Mouse (Mus musculus): ENCODE data around the gene Nnat. TPM values are rescaled to one million over a fixed set of nuclear protein-coding genes. Genes with fewer than 3 reads are reported as not detected.

Nnat gene
- polyA plus RNA-seq, 1 experiment from 2014 or later = 111 TPM

DNA sequence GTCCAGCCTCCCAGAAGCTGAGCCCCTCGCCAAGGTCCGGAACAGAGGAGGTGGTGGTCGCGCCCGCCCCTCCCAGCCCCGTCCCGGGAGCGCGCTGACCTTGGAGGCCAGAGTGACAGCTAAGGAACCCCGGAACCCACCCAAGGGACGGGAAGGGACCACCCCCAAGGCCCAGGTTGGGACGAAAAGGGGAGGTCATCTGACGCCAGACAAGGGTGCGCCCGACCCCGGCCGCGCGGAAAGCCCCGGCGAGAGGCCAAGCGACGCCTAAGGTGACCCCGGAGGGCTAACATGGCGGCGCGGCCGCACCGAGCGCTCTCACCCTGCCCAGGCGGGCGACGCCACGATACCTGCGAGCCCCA is 6.0 kb downstream of the Nnat start:
- no peak for TF ChIP-seq CTCF (IDR thresholded peaks at IDR 0.05; ENCODE audit: low read depth)
- ATAC-seq = no peak
- H3K9ac ChIP-seq (ENCODE audit: low read depth, low read length) = peak overlapping the region; percentile 86
- no peaks in the 10 kb centered on the region; the same call in 1 of the 2 replicates for H3K4me1 ChIP-seq (replicated peaks; ENCODE audit: control insufficient read depth, insufficient read depth, low read length)
- H3K27ac ChIP-seq (ENCODE audit: low read depth, low read length) = peak overlapping the region; percentile 89
- H3K4me3 ChIP-seq (ENCODE audit: low read depth, low read length) = peak overlapping the region; percentile 94
- H3K36me3 ChIP-seq (ENCODE audit: control insufficient read depth, insufficient read depth) = peaks cover 7% of the 10 kb centered on the region; the same call in 1 of the 2 replicates
- H3K27me3 ChIP-seq (replicated peaks; ENCODE audit: control insufficient read depth, insufficient read depth, low read length) = no peaks in the 10 kb centered on the region
- H3K9me3 ChIP-seq (ENCODE audit: control insufficient read depth) = no peaks in the 10 kb centered on the region
- under 1% methylated on average over 32 of the region's 35 CpGs for WGBS
- H3K4me2 ChIP-seq (replicated peaks; ENCODE audit: low read depth) = peak overlapping the region; percentile 81

DNA sequence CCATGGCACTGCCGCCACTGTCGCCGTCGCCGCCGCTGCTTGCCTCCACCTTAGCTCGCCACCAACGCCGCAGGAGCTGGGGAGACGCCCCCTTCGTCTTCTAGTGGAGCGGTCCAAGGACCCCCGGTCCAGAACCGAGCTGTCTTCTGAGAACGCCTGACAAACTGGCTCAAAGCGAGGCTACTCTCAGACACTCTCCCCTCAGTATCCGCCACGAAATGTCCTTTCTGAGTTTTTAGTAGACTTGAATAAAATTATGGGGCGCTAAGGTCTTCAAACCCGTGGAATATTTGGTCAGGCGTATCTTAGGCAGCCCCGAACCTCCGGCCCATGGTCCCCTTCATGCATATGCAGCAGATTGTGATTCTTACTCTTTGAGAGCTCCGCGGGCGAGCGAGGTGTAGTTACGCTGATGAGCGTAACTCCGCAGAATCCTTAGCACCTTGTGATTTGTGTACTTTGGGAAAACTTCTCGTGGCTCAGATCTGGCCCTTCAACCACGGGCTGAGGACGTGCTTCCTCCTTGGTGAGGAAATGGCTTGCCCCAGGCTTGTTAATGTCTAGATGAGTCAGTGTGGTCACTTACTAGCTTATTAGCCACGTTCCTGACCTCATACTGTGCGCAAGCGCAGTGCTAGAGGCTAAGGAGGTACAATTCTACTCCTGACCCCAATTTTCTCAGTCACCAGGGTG is 6.5 kb downstream of the Nnat start:
- Histone ChIP-seq H3K4me3 (ENCODE audit: low read depth, low read length) (peak overlapping the region; percentile 94), H3K4me2 (replicated peaks; ENCODE audit: low read depth) (peak overlapping the region; percentile 81), H3K4me1 (replicated peaks; ENCODE audit: control insufficient read depth, insufficient read depth, low read length) (no peaks in the 10 kb centered on the region; the same call in 1 of the 2 replicates), H3K27me3 (replicated peaks; ENCODE audit: control insufficient read depth, insufficient read depth, low read length) (no peaks in the 10 kb centered on the region), H3K27ac (ENCODE audit: low read depth, low read length) (peak overlapping the region; percentile 89), H3K36me3 (ENCODE audit: control insufficient read depth, insufficient read depth) (peaks cover 4% of the 10 kb centered on the region; the same call in 1 of the 2 replicates), H3K9me3 (ENCODE audit: control insufficient read depth) (no peaks in the 10 kb centered on the region), H3K9ac (ENCODE audit: low read depth, low read length) (peak overlapping the region; percentile 86)
- TF ChIP-seq CTCF (IDR thresholded peaks at IDR 0.05; ENCODE audit: low read depth) = no peak
- ATAC-seq = peak; percentile 82
- under 1% methylated on average over 36 of the region's 36 CpGs for WGBS

DNA sequence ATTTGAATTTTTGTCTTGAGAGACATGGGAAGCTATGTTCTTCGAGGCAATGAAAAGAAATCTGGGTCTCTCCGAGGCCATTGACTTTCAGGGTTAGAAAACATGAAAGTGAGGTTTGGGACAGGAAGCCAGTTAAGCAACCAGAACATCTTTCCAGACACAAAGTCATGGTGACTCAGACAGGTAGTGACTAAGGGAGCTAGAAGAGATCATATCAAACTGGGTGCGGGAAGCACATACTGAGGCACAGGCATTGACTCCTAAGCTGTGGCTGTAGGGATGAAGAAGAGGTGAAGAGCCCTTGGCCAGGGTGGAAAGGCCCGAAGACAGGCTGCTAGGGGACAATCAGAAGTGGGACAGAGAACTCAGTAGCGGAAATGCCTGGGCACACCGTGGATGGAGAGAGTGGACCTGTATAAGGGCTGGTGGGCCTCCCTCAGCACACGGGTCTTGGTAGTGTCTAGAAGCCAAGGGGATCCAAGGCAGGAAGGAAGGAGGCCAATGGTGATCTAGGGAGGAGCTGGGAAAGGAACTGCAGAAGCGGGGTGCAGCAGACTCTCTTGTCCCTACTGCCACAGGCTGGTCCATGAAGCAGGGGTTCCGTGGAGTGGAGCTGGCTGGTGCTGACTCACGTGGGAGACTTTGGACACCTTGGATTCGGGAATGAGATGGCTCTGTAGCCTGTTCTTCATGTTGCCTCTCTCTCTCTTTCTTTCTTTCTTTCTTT is 7.5 kb downstream of the Nnat start:
- peak overlapping the region; percentile 81 for H3K4me2 ChIP-seq (replicated peaks; ENCODE audit: low read depth)
- H3K36me3 ChIP-seq (ENCODE audit: control insufficient read depth, insufficient read depth) = no peaks in the 10 kb centered on the region
- no peaks in the 10 kb centered on the region for H3K9me3 ChIP-seq (ENCODE audit: control insufficient read depth)
- H3K4me1 ChIP-seq (replicated peaks; ENCODE audit: control insufficient read depth, insufficient read depth, low read length) = no peaks in the 10 kb centered on the region; the same call in 1 of the 2 replicates
- peak overlapping the region; percentile 86; the same call in 1 of the 2 replicates for H3K9ac ChIP-seq (ENCODE audit: low read depth, low read length)
- ATAC-seq = no peak
- WGBS = 78% methylated on average over 11 of the region's 11 CpGs
- TF ChIP-seq CTCF (IDR thresholded peaks at IDR 0.05; ENCODE audit: low read depth) = no peak
- peak overlapping the region; percentile 94 for H3K4me3 ChIP-seq (ENCODE audit: low read depth, low read length)
- H3K27me3 ChIP-seq (replicated peaks; ENCODE audit: control insufficient read depth, insufficient read depth, low read length) = no peaks in the 10 kb centered on the region
- peak overlapping the region; percentile 89; the same call in 1 of the 2 replicates for H3K27ac ChIP-seq (ENCODE audit: low read depth, low read length)

DNA sequence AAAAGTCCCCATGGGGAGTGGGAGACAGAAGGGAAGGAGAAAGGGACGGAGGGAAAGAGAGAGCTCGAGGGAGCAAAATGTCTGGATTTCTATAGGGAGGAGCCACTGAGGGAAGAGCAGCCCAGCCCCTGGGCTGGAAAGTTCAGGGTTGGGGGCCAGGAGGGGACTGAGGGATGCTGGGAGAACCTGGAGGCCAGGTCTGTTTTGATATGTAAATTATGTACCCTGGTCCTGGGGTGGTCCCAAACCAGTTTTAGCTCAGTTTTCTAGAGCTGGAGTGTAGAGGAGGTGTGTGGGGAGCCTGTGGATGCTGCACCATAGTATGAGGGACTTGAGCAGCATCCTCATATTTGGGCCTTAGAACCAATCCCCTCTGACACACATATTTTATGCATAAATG is 9.0 kb downstream of the Nnat start:
- Histone ChIP-seq H3K27ac (ENCODE audit: low read depth, low read length) (no peak overlapping the region), H3K9me3 (ENCODE audit: control insufficient read depth) (no peaks in the 10 kb centered on the region), H3K9ac (ENCODE audit: low read depth, low read length) (no peak overlapping the region), H3K36me3 (ENCODE audit: control insufficient read depth, insufficient read depth) (no peaks in the 10 kb centered on the region), H3K4me3 (ENCODE audit: low read depth, low read length) (no peak overlapping the region), H3K27me3 (replicated peaks; ENCODE audit: control insufficient read depth, insufficient read depth, low read length) (no peaks in the 10 kb centered on the region), H3K4me1 (replicated peaks; ENCODE audit: control insufficient read depth, insufficient read depth, low read length) (no peaks in the 10 kb centered on the region; the same call in 1 of the 2 replicates), H3K4me2 (replicated peaks; ENCODE audit: low read depth) (no peak overlapping the region)
- ATAC-seq = no peak
- WGBS = 52% methylated on average over 2 of the region's 2 CpGs
- no peak for TF ChIP-seq CTCF (IDR thresholded peaks at IDR 0.05; ENCODE audit: low read depth)

DNA sequence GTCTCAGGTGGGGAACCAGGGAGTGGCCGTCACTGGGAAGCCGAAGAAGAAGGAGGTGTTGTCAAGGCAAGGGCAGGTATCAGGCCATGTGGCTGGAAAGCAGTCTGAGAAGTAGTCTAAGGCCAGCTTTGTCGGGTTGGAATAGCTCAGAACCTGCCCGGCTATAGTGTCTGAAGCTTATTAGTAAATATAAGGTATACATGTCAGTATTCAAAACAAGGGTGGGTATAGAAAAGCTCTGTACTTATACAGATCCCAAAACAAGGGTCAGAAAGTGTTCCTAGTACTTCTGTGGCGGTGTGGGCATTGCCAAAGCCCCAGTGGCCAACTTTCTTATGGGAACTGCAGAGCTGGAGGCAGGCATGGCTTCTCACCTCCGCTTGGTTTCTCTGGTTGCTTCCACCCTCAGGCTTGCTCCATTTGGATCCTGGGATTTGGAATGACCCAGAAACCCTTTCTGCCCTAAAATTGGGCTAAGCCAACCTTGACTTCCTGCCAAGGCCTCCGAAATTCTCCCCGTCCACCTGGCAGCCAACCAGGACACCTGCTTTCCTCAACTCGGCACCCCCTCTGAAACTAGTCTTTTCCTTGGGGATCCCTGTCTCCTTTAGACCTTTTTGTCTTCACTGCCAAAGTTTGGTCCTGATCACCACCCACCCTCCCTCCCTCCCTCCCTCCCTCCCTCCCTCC is 10.1 kb downstream of the Nnat start:
- Histone ChIP-seq H3K4me3 (ENCODE audit: low read depth, low read length) (no peak overlapping the region), H3K9me3 (ENCODE audit: control insufficient read depth) (no peaks in the 10 kb centered on the region), H3K27ac (ENCODE audit: low read depth, low read length) (no peak overlapping the region), H3K4me2 (replicated peaks; ENCODE audit: low read depth) (no peak overlapping the region), H3K9ac (ENCODE audit: low read depth, low read length) (no peak overlapping the region), H3K36me3 (ENCODE audit: control insufficient read depth, insufficient read depth) (no peaks in the 10 kb centered on the region), H3K4me1 (replicated peaks; ENCODE audit: control insufficient read depth, insufficient read depth, low read length) (no peaks in the 10 kb centered on the region; the same call in 1 of the 2 replicates), H3K27me3 (replicated peaks; ENCODE audit: control insufficient read depth, insufficient read depth, low read length) (no peaks in the 10 kb centered on the region)
- no peak for ATAC-seq
- WGBS = 69% methylated on average over 9 of the region's 9 CpGs
- no peak for TF ChIP-seq CTCF (IDR thresholded peaks at IDR 0.05; ENCODE audit: low read depth)

Data from intestine, postnatal 0 days (tissue).